Mouse (Mus musculus) forebrain, embryonic 12.5 days (tissue): Measurements from ENCODE around the gene Tmem211. TPM values are rescaled to one million over a fixed set of nuclear protein-coding genes. Genes with fewer than 3 reads are reported as not detected.
A peak's percentile ranks its signal among the peaks of the same experiment; 100 is the strongest.

Source experiments
- ATAC-seq: fragments of 200-750 bp; cut with Nextera tagmentation; 2 replicates; pipeline ENCODE4 v1.8.0; 2017; ENCODE audit warnings: moderate TSS enrichment; ENCODE audit not compliant: low FRiP score
- H3K27ac ChIP-seq: fragments of 300-500 bp; sonication (generic); 2 replicates; pipeline ENCODE4 v1.5.1; 2016; ENCODE audit warnings: mild to moderate bottlenecking
- H3K27me3 ChIP-seq: fragments of 300-500 bp; sonication (generic); 2 replicates; pipeline ENCODE4 v1.6.1; 2016; ENCODE audit warnings: mild to moderate bottlenecking
- H3K36me3 ChIP-seq: fragments of 300-500 bp; sonication (generic); replicated peaks from 2 replicates; pipeline ENCODE4 v1.6.1; 2016; ENCODE audit warnings: mild to moderate bottlenecking
- H3K4me1 ChIP-seq: fragments of 300-500 bp; sonication (generic); 2 replicates; pipeline ENCODE4 v1.6.1; 2016
- H3K4me2 ChIP-seq: fragments of 300-500 bp; sonication (generic); 2 replicates; pipeline ENCODE4 v1.6.1; 2016; ENCODE audit warnings: mild to moderate bottlenecking, moderate library complexity
- H3K4me3 ChIP-seq: fragments of 300-500 bp; sonication (generic); replicated peaks from 2 replicates; pipeline ENCODE4 v1.5.1; 2016; ENCODE audit warnings: mild to moderate bottlenecking
- H3K9ac ChIP-seq: fragments of 300-500 bp; sonication (generic); 2 replicates; pipeline ENCODE4 v1.6.1; 2016; ENCODE audit warnings: mild to moderate bottlenecking
- H3K9me3 ChIP-seq: fragments of 300-500 bp; sonication (generic); 2 replicates; pipeline ENCODE4 v1.6.1; 2016
- WGBS: fragments of 180-500 bp; shearing (Covaris S2); methylation state at CpG from one replicate; pipeline ENCODE4 v1.1.7; 2016; 5-methylcytosine and 5-hydroxymethylcytosine counted together
- polyA plus RNA-seq: library from polyadenylated mRNA; unstranded; fragments of >200 nt; fragmentation: Nextera tagmentation; extraction: Ambion mirVana; gene quantifications from 2 replicates; pipeline ENCODE4 v1.2.1, GENCODE M21; 2016

Tmem211 gene
- polyA plus RNA-seq, 1 experiment from 2014 or later: 0.20 TPM

- Histone ChIP-seq H3K9ac (no peak overlapping the region), H3K9me3 (no peaks in the 10 kb centered on the region), H3K4me3 (no peak overlapping the region), H3K36me3 (no peaks in the 10 kb centered on the region), H3K4me1 (peaks cover 13% of the 10 kb centered on the region), H3K4me2 (no peak overlapping the region), H3K27me3 (no peaks in the 10 kb centered on the region; the same call in 1 of the 2 replicates), H3K27ac (no peak overlapping the region)
- WGBS: 86% methylated on average over 5 of the region's 5 CpGs
- ATAC-seq: no peak
Observed at GRCm38 (mm10) chr5:113230196-113230595, 3.5 kb downstream of the Tmem211 start.

GRCm38 (mm10) chr5:113249263-113249930 is 22.7 kb downstream of the Tmem211 start:
- Histone ChIP-seq H3K36me3 (peaks cover 19% of the 10 kb centered on the region), H3K4me1 (no peaks in the 10 kb centered on the region), H3K9ac (no peak overlapping the region), H3K9me3 (no peaks in the 10 kb centered on the region), H3K27me3 (no peaks in the 10 kb centered on the region), H3K4me2 (no peak overlapping the region), H3K4me3 (no peak overlapping the region), H3K27ac (no peak overlapping the region)
- ATAC-seq: no peak
- 86% methylated on average over 8 of the region's 8 CpGs for WGBS

- Histone ChIP-seq H3K4me3 (no peak overlapping the region), H3K4me2 (no peak overlapping the region), H3K36me3 (peaks cover 20% of the 10 kb centered on the region), H3K9me3 (no peaks in the 10 kb centered on the region), H3K9ac (no peak overlapping the region), H3K27me3 (no peaks in the 10 kb centered on the region), H3K4me1 (no peaks in the 10 kb centered on the region), H3K27ac (no peak overlapping the region)
- 96% methylated on average over 11 of the region's 11 CpGs for WGBS
- no peak for ATAC-seq
Observed at GRCm38 (mm10) chr5:113250806-113251205, 24.1 kb downstream of the Tmem211 start.

GRCm38 (mm10) chr5:113265637-113266036 is 38.9 kb downstream of the Tmem211 start:
- Histone ChIP-seq H3K27me3 (no peaks in the 10 kb centered on the region), H3K4me3 (no peak overlapping the region), H3K9ac (no peak overlapping the region), H3K4me2 (no peak overlapping the region), H3K4me1 (no peaks in the 10 kb centered on the region), H3K36me3 (peaks cover 29% of the 10 kb centered on the region), H3K27ac (no peak overlapping the region), H3K9me3 (peaks cover 3% of the 10 kb centered on the region; the same call in 1 of the 2 replicates)
- WGBS: 94% methylated on average over 8 of the region's 8 CpGs
- no peak for ATAC-seq

- peaks cover 34% of the 10 kb centered on the region for H3K36me3 ChIP-seq
- no peak for ATAC-seq
- H3K27ac ChIP-seq: no peak overlapping the region
- peaks cover 3% of the 10 kb centered on the region; the same call in 1 of the 2 replicates for H3K9me3 ChIP-seq
- H3K4me2 ChIP-seq: no peak overlapping the region
- H3K4me3 ChIP-seq: no peak overlapping the region
- H3K9ac ChIP-seq: no peak overlapping the region
- no peaks in the 10 kb centered on the region for H3K4me1 ChIP-seq
- no peaks in the 10 kb centered on the region for H3K27me3 ChIP-seq
Observed at GRCm38 (mm10) chr5:113268246-113268645, 41.5 kb downstream of the Tmem211 start.

GRCm38 (mm10) chr5:113270043-113270442 is 43.3 kb downstream of the Tmem211 start:
- Histone ChIP-seq H3K36me3 (peaks cover 26% of the 10 kb centered on the region), H3K4me1 (no peaks in the 10 kb centered on the region), H3K27ac (no peak overlapping the region), H3K9ac (no peak overlapping the region), H3K27me3 (no peaks in the 10 kb centered on the region), H3K4me3 (no peak overlapping the region), H3K9me3 (peaks cover 3% of the 10 kb centered on the region; the same call in 1 of the 2 replicates), H3K4me2 (no peak overlapping the region)
- no peak for ATAC-seq
- 67% methylated on average over 3 of the region's 3 CpGs for WGBS

GRCm38 (mm10) chr5:113271207-113271811 is 44.6 kb downstream of the Tmem211 start:
- WGBS: 77% methylated on average over 11 of the region's 11 CpGs
- Histone ChIP-seq H3K4me3 (no peak overlapping the region), H3K27ac (no peak overlapping the region), H3K27me3 (no peaks in the 10 kb centered on the region), H3K36me3 (peaks cover 25% of the 10 kb centered on the region), H3K9ac (no peak overlapping the region), H3K4me1 (no peaks in the 10 kb centered on the region), H3K4me2 (no peak overlapping the region), H3K9me3 (peaks cover 3% of the 10 kb centered on the region; the same call in 1 of the 2 replicates)
- ATAC-seq: no peak

GRCm38 (mm10) chr5:113275839-113276238 is 49.1 kb downstream of the Tmem211 start:
- no peak overlapping the region for H3K4me3 ChIP-seq
- peaks cover 41% of the 10 kb centered on the region for H3K36me3 ChIP-seq
- no peaks in the 10 kb centered on the region for H3K27me3 ChIP-seq
- H3K9ac ChIP-seq: no peak overlapping the region
- H3K4me1 ChIP-seq: peaks cover 14% of the 10 kb centered on the region
- no peaks in the 10 kb centered on the region for H3K9me3 ChIP-seq
- no peak overlapping the region for H3K4me2 ChIP-seq
- no peak for ATAC-seq
- no peak overlapping the region for H3K27ac ChIP-seq
- 78% methylated on average over 10 of the region's 10 CpGs for WGBS

- Histone ChIP-seq H3K36me3 (peaks cover 22% of the 10 kb centered on the region), H3K4me2 (peak overlapping the region; percentile 54), H3K27ac (no peak overlapping the region), H3K4me1 (peaks cover 14% of the 10 kb centered on the region), H3K4me3 (peak overlapping the region; percentile 36), H3K27me3 (peaks cover 10% of the 10 kb centered on the region; the same call in 1 of the 2 replicates), H3K9me3 (no peaks in the 10 kb centered on the region), H3K9ac (peak overlapping the region; percentile 52)
- 36% methylated on average over 15 of the region's 15 CpGs for WGBS
- ATAC-seq: peak; percentile 86
Observed at GRCm38 (mm10) chr5:113280138-113280856, 53.6 kb downstream of the Tmem211 start.

GRCm38 (mm10) chr5:113281557-113281956 is 54.8 kb downstream of the Tmem211 start:
- no peak for ATAC-seq
- Histone ChIP-seq H3K4me2 (no peak overlapping the region), H3K27me3 (peaks cover 23% of the 10 kb centered on the region; the same call in 1 of the 2 replicates), H3K9me3 (no peaks in the 10 kb centered on the region), H3K4me3 (no peak overlapping the region), H3K9ac (no peak overlapping the region), H3K27ac (no peak overlapping the region), H3K36me3 (peaks cover 15% of the 10 kb centered on the region), H3K4me1 (peaks cover 14% of the 10 kb centered on the region)
- WGBS: 95% methylated on average over 7 of the region's 7 CpGs

- 77% methylated on average over 2 of the region's 2 CpGs for WGBS
- ATAC-seq: no peak
- Histone ChIP-seq H3K4me1 (peaks cover 23% of the 10 kb centered on the region), H3K27me3 (peaks cover 45% of the 10 kb centered on the region), H3K9me3 (no peaks in the 10 kb centered on the region), H3K36me3 (0 out of 2 replicates have a peak, but pooled peaks cover 2% of the 10 kb centered on the region), H3K4me2 (no peak overlapping the region), H3K27ac (no peak overlapping the region), H3K9ac (no peak overlapping the region), H3K4me3 (no peak overlapping the region)
Observed at GRCm38 (mm10) chr5:113283726-113284125, 57.0 kb downstream of the Tmem211 start.

GRCm38 (mm10) chr5:113285541-113285940 is 58.8 kb downstream of the Tmem211 start:
- Histone ChIP-seq H3K4me2 (no peak overlapping the region), H3K4me1 (peaks cover 13% of the 10 kb centered on the region), H3K9me3 (no peaks in the 10 kb centered on the region), H3K27me3 (peaks cover 62% of the 10 kb centered on the region), H3K9ac (no peak overlapping the region), H3K27ac (no peak overlapping the region), H3K36me3 (no peaks in the 10 kb centered on the region), H3K4me3 (no peak overlapping the region)
- WGBS: 68% methylated on average over 16 of the region's 16 CpGs
- no peak for ATAC-seq
